In the genomic region with DNA sequence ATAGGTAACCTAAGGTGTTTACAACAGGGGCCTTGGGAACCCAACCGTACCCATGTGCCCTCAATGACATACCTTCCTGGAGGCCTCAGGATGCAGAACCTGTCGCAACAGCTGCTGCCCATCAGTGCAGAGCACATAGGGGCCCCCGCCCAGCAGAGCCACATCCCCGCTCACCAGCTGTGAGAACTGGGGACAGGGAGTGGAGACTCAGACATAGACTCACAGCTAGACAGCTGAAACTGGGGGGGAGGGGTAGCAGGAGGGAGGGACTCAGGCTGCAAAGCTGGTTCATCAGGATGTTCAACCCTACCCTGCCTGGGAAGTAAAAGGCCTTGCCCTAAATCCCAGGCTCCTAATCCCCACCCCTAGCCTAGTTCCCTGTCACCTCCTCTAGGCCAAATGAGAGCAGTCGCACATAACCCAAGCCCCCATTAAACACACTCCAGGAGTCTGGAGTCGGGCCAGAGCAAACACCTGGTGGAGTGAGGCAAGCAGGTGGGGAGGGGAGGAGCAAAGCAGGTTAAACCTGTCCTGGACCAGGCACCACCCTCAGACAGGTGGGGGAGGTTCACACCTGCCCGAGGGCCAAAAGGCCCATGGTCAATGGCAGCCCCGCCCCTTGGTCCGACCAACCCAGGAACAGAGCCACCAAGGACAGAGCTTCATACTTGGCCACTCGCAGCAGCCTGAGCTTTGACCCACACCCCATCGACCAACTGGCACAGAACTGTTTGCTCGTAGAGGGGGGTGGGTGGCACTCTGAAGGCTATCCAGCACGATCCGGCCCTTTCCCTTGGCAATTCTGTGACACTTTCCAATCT, we compare ENCODE assay signal across 8 mouse cellular contexts. TPM values are rescaled to one million over a fixed set of nuclear protein-coding genes. Genes with fewer than 3 reads are reported as not detected.
A peak's percentile ranks its signal among the peaks of the same experiment; 100 is the strongest.
DNase-seq lines count a peak whose midpoint lies in the region; ATAC-seq and TF ChIP-seq lines count a peak whose summit lies in the region.

No protein-coding gene starts in this region.

- WGBS in kidney, postnatal 0 days: 11% methylated on average over 14 of the region's 14 CpGs
- 14% methylated on average over 14 of the region's 14 CpGs for WGBS in lung, postnatal 0 days

- H3K27me3 ChIP-seq in kidney, postnatal 0 days (ENCODE audit: insufficient read depth, low read length): no peaks in the 10 kb centered on the region
- H3K27me3 ChIP-seq in lung, postnatal 0 days (replicated peaks; ENCODE audit: insufficient read depth, low read length): peaks cover 8% of the 10 kb centered on the region

- peaks cover 21% of the 10 kb centered on the region for H3K36me3 ChIP-seq in kidney, postnatal 0 days (ENCODE audit: insufficient read depth, low read length)
- H3K36me3 ChIP-seq in lung, postnatal 0 days (ENCODE audit: insufficient read depth, low read length): peaks cover 14% of the 10 kb centered on the region; the same call in 1 of the 2 replicates

- no peak for TF ChIP-seq CTCF in kidney, postnatal 0 days (IDR thresholded peaks at IDR 0.05; ENCODE audit: low read depth)
- no peak for TF ChIP-seq CTCF in lung, postnatal 0 days (IDR thresholded peaks at IDR 0.05)

- ATAC-seq in kidney, postnatal 0 days (replicated peaks; ENCODE audit: low FRiP score, low read depth): peak; percentile 85
- ATAC-seq in lung, postnatal 0 days: peak; percentile 81

- intact Hi-C loops in left cerebral cortex, postnatal 14 days (cut with DNase I): loop anchor here (5.0 kb wide), 1 partner anchor 77 kb away; the partner anchor contains the start of genes Prmt7 and Slc7a6os

- H3K4me2 ChIP-seq in kidney, postnatal 0 days (ENCODE audit: low read length): peak overlapping the region; percentile 89
- H3K4me2 ChIP-seq in lung, postnatal 0 days (replicated peaks; ENCODE audit: low read depth, low read length): peak overlapping the region; percentile 73

- TF ChIP-seq EP300 in lung, postnatal 0 days (IDR thresholded peaks at IDR 0.05): peak; percentile 92

- peak overlapping the region; percentile 77 for H3K9ac ChIP-seq in kidney, postnatal 0 days (ENCODE audit: low read depth, low read length)
- peak overlapping the region; percentile 80 for H3K9ac ChIP-seq in lung, postnatal 0 days (replicated peaks; ENCODE audit: low read depth)

- peak overlapping the region; percentile 94 for H3K27ac ChIP-seq in kidney, postnatal 0 days
- peak overlapping the region; percentile 95 for H3K27ac ChIP-seq in lung, postnatal 0 days (ENCODE audit: low read length)

- DNase-seq in CD4-positive helper T cell, adult 2 months (ENCODE audit: low read depth, low spot score): peak; percentile 23
- DNase-seq in ZHBTc4 (ENCODE audit: low read depth, low spot score): peak; percentile 62
- DNase-seq in kidney, postnatal 0 days (ENCODE audit: low spot score): peak; percentile 56
- peak; percentile 96 for DNase-seq in lung, postnatal 0 days (ENCODE audit: low spot score)
- no peak for DNase-seq in layer of hippocampus, adult 18-20 months (ENCODE audit: low spot score in 2 of 2)
- no peak for DNase-seq in left cerebral cortex, postnatal 14 days (ENCODE audit: low spot score in 2 of 2)
- DNase-seq in right cerebral cortex, postnatal 36 days (ENCODE audit: low spot score in 2 of 2): no peak
- DNase-seq in frontal cortex, adult 2 months (ENCODE audit: extremely low spot score in 1 of 2, low spot score in 1 of 2): no peak

- H3K4me3 ChIP-seq in kidney, postnatal 0 days (replicated peaks; ENCODE audit: low read depth, low read length): peak overlapping the region; percentile 49
- peak overlapping the region; percentile 67 for H3K4me3 ChIP-seq in lung, postnatal 0 days (ENCODE audit: low read depth, low read length)

- H3K4me1 ChIP-seq in kidney, postnatal 0 days (replicated peaks; ENCODE audit: insufficient read depth, low read length): peaks cover 6% of the 10 kb centered on the region
- peaks cover 3% of the 10 kb centered on the region; the same call in 1 of the 2 replicates for H3K4me1 ChIP-seq in lung, postnatal 0 days (ENCODE audit: insufficient read depth, low read depth, low read length)

- H3K9me3 ChIP-seq in kidney, postnatal 0 days (replicated peaks; ENCODE audit: low read length): no peaks in the 10 kb centered on the region
- no peaks in the 10 kb centered on the region for H3K9me3 ChIP-seq in lung, postnatal 0 days (ENCODE audit: low read length)

RNA-seq across cellular contexts. Expression of gene Esrp2, which starts 1.8 kb away (rescaled TPM):
- polyA plus RNA-seq in kidney, postnatal 0 days (2015; fragmentation: Nextera tagmentation; extraction: Ambion mirVana): 21.0 and 21.2 TPM in 2 replicates
- 38.4 and 38.6 TPM in 2 replicates for polyA plus RNA-seq in lung, postnatal 0 days (2015; fragmentation: Nextera tagmentation; extraction: Ambion mirVana)
- under 1 TPM in 1 of 2 experiments, not detected in 1; 0.12 TPM for total RNA-seq in layer of hippocampus, adult 18-20 months (2021)
- under 1 TPM in 1 of 2 experiments, not detected in 1; 0.79 TPM for total RNA-seq in left cerebral cortex, postnatal 14 days (2021)
- polyA plus RNA-seq in frontal cortex, adult 2 months (2012; rRNA removed): 0.21 and 0.24 TPM in 2 replicates

RNA-seq across cellular contexts. Expression of gene Pla2g15, which starts 15.2 kb away (rescaled TPM):
- polyA plus RNA-seq in kidney, postnatal 0 days (2015; fragmentation: Nextera tagmentation; extraction: Ambion mirVana): 8.1 and 9.8 TPM in 2 replicates
- polyA plus RNA-seq in lung, postnatal 0 days (2015; fragmentation: Nextera tagmentation; extraction: Ambion mirVana): 10.6 and 10.8 TPM in 2 replicates
- total RNA-seq in layer of hippocampus, adult 18-20 months (2021): 10 to 100 TPM; 22.8 to 25.6 TPM
- total RNA-seq in left cerebral cortex, postnatal 14 days (2021): 10 to 100 TPM; 23.0 to 25.3 TPM
- polyA plus RNA-seq in frontal cortex, adult 2 months (2012; rRNA removed): 17.6 and 17.7 TPM in 2 replicates

RNA-seq across cellular contexts. Expression of gene Slc7a6, which starts 33.7 kb away (rescaled TPM):
- 61.0 and 61.6 TPM in 2 replicates for polyA plus RNA-seq in kidney, postnatal 0 days (2015; fragmentation: Nextera tagmentation; extraction: Ambion mirVana)
- polyA plus RNA-seq in lung, postnatal 0 days (2015; fragmentation: Nextera tagmentation; extraction: Ambion mirVana): 38.9 and 39.7 TPM in 2 replicates
- total RNA-seq in layer of hippocampus, adult 18-20 months (2021): 10 to 100 TPM; 18.6 to 20.8 TPM
- 10 to 100 TPM; 26.8 to 29.9 TPM for total RNA-seq in left cerebral cortex, postnatal 14 days (2021)
- 30.3 and 31.7 TPM in 2 replicates for polyA plus RNA-seq in frontal cortex, adult 2 months (2012; rRNA removed)

Comparison
In these comparisons a context has a peak if more than half of its experiments do, and no peak if none do; other contexts are left out.
1. DNase-seq: peak in CD4-positive helper T cell, adult 2 months (single experiment), ZHBTc4 (single experiment), kidney, postnatal 0 days (single experiment) and lung, postnatal 0 days (single experiment); none in layer of hippocampus, adult 18-20 months (0 of 2), left cerebral cortex, postnatal 14 days (0 of 2), right cerebral cortex, postnatal 36 days (0 of 2) and frontal cortex, adult 2 months (0 of 2).
2. RNA of gene Esrp2, which starts 1.8 kb away (polyA plus RNA-seq): 38.4 to 38.6 TPM in lung, postnatal 0 days and 21.0 to 21.2 TPM in kidney, postnatal 0 days; 0.21 to 0.24 TPM in frontal cortex, adult 2 months; every median in the first group is over 10 times any median in the second.